In the genomic region with DNA sequence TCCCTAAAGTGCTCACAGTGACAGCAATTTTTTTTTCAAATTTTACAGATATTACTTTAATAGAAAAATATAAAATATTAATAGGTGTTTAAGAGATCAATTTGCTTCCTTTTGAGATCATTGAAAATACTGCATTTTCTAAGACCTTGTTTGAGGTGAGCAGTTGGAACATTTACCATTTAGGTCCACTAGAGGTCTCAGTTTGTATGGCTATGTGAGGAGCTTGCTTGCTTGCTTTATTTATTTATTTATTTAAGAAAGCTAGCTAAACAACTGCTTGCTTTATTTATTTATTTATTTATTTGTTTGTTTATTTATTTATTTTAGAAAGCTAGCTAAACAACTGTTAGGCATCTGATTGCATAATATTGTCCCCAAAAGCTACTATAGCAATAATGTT, we compare ENCODE assay signal across 10 mouse cellular contexts. TPM values are rescaled to one million over a fixed set of nuclear protein-coding genes. Genes with fewer than 3 reads are reported as not detected.
A peak's percentile ranks its signal among the peaks of the same experiment; 100 is the strongest.
DNase-seq lines count a peak whose midpoint lies in the region; ATAC-seq and TF ChIP-seq lines count a peak whose summit lies in the region.
"Had no signal": no experiment of that assay in that cellular context is flagged by ENCODE, and none has a peak within 500 bp of the region (broad histone marks: within the 10 kb centered on the region; RNA-seq: fewer than 3 reads in every experiment).

No protein-coding gene starts in this region.

- no peaks in the 10 kb centered on the region for H3K9me3 ChIP-seq in lung, embryonic 14.5 days (ENCODE audit: low read depth, low read length)
- no peaks in the 10 kb centered on the region for H3K9me3 ChIP-seq in midbrain, postnatal 0 days (ENCODE audit: low read length)
- H3K9me3 ChIP-seq: liver, embryonic 15.5 days had no signal

- no peak overlapping the region for H3K4me2 ChIP-seq in lung, embryonic 14.5 days
- no peak overlapping the region for H3K4me2 ChIP-seq in midbrain, postnatal 0 days (ENCODE audit: low read depth, low read length, poor library complexity, severe bottlenecking)
- H3K4me2 ChIP-seq: liver, embryonic 15.5 days had no signal

- H3K36me3 ChIP-seq in lung, embryonic 14.5 days (ENCODE audit: insufficient read depth): no peaks in the 10 kb centered on the region
- no peaks in the 10 kb centered on the region for H3K36me3 ChIP-seq in midbrain, postnatal 0 days (ENCODE audit: insufficient read depth, low read length)
- H3K36me3 ChIP-seq: liver, embryonic 15.5 days had no signal

- peak; percentile 63 for TF ChIP-seq CTCF in lung, embryonic 14.5 days (IDR thresholded peaks at IDR 0.05; ENCODE audit: low read depth)
- TF ChIP-seq CTCF in midbrain, postnatal 0 days (IDR thresholded peaks at IDR 0.05): peak; percentile 80

- no peak overlapping the region for H3K9ac ChIP-seq in lung, embryonic 14.5 days
- no peak overlapping the region for H3K9ac ChIP-seq in midbrain, postnatal 0 days (replicated peaks; ENCODE audit: low read length, poor library complexity, severe bottlenecking)
- H3K9ac ChIP-seq: liver, embryonic 15.5 days had no signal

- no peak overlapping the region for H3K27ac ChIP-seq in lung, embryonic 14.5 days (ENCODE audit: low read depth)
- H3K27ac ChIP-seq in midbrain, postnatal 0 days (ENCODE audit: low read depth, low read length): no peak overlapping the region
- H3K27ac ChIP-seq: liver, embryonic 15.5 days had no signal

- H3K27me3 ChIP-seq in lung, embryonic 14.5 days (ENCODE audit: insufficient read depth, low read length): no peaks in the 10 kb centered on the region
- no peaks in the 10 kb centered on the region for H3K27me3 ChIP-seq in midbrain, postnatal 0 days (ENCODE audit: insufficient read depth, low read length)
- H3K27me3 ChIP-seq: liver, embryonic 15.5 days had no signal

- H3K4me1 ChIP-seq in lung, embryonic 14.5 days (ENCODE audit: insufficient read depth): no peaks in the 10 kb centered on the region
- H3K4me1 ChIP-seq in midbrain, postnatal 0 days (ENCODE audit: insufficient read depth, low read length): no peaks in the 10 kb centered on the region
- H3K4me1 ChIP-seq: liver, embryonic 15.5 days had no signal

- peak; percentile 32 for DNase-seq in gastrocnemius, adult 18-20 months (ENCODE audit: low spot score)
- no peak for DNase-seq in gastrocnemius, postnatal 4 days (ENCODE audit: low spot score in 2 of 2)
- DNase-seq in lung, embryonic 14.5 days: peak; percentile 76
- no peak for DNase-seq in lung, postnatal 25 days (ENCODE audit: low spot score)
- DNase-seq in embryo, embryonic 10.5 days (ENCODE audit: low spot score): peak; percentile 38
- DNase-seq in midbrain, postnatal 0 days (ENCODE audit: low spot score): peak; percentile 78
- DNase-seq in layer of hippocampus, adult 9-11 months: no peak

- ATAC-seq in lung, embryonic 14.5 days (ENCODE audit: insufficient read depth): no peak
- peak; percentile 75; the same call in 1 of the 2 replicates for ATAC-seq in midbrain, postnatal 0 days (ENCODE audit: low FRiP score)
- no peak; the same call in 1 of the 2 replicates for ATAC-seq in cerebellum, adult (ENCODE audit: insufficient number of reproducible peaks, low FRiP score, low TSS enrichment)
- ATAC-seq: inflammation-experienced regulatory T-cells, adult 6 months had no signal

- no peak overlapping the region for H3K4me3 ChIP-seq in lung, embryonic 14.5 days (ENCODE audit: low read depth, low read length)
- H3K4me3 ChIP-seq in midbrain, postnatal 0 days (ENCODE audit: low read depth, low read length): no peak overlapping the region
- H3K4me3 ChIP-seq: liver, embryonic 15.5 days had no signal

RNA-seq across cellular contexts. Expression of gene Adamts1, which starts 23.1 kb away (rescaled TPM):
- 10 to 100 TPM in 1 of 2 experiments, 1 to 10 TPM in 1; 8.0 to 39.9 TPM for total RNA-seq in gastrocnemius, adult 18-20 months (2021)
- 10 to 100 TPM; 29.1 to 30.3 TPM for total RNA-seq in gastrocnemius, postnatal 4 days (2021)
- polyA plus RNA-seq in lung, embryonic 14.5 days (2014; fragmentation: Nextera tagmentation; extraction: Ambion mirVana): 40.0 and 40.2 TPM in 2 replicates
- total RNA-seq in midbrain, postnatal 0 days (2014; rRNA removed): 11.6 and 11.9 TPM in 2 replicates
- polyA plus RNA-seq in midbrain, postnatal 0 days (2015; fragmentation: Nextera tagmentation; extraction: Ambion mirVana): 2.8 TPM in 2 replicates
- polyA plus RNA-seq: inflammation-experienced regulatory T-cells, adult 6 months had no signal

Comparison
In these comparisons a context has a peak if more than half of its experiments do, and no peak if none do; other contexts are left out.
1. DNase-seq: peak in gastrocnemius, adult 18-20 months (single experiment), lung, embryonic 14.5 days (single experiment), embryo, embryonic 10.5 days (single experiment) and midbrain, postnatal 0 days (single experiment); none in gastrocnemius, postnatal 4 days (0 of 2), lung, postnatal 25 days (single experiment) and layer of hippocampus, adult 9-11 months (single experiment).